Mouse (Mus musculus): ENCODE measurements around the gene Dennd5b. TPM values are rescaled to one million over a fixed set of nuclear protein-coding genes. Genes with fewer than 3 reads are reported as not detected.

Gene Dennd5b
- total RNA-seq, 2 experiments from 2014 or later, result 37.6 to 43.7 TPM

DNA sequence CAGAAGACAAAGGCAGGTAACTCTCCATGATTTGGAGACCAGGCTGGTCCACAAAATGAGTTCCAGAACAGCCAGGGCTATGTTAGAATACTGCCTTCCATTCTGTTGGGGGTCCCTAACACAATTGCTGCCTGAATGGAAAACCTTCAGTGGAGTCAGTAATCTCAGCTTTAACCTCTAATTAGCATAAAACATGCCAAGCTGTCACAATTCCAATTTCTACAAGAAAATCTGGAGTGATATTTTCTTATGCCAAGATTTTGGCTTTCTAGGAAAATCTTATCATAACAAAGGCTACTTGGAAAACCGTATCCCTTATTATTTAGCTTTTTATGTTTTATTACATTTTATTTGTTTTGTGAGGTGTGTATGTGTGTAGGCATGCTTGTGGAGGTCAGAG is 2.0 kb upstream of the Dennd5b start:
- DNase-seq (ENCODE audit: low spot score in 2 of 2), result no peak

DNA sequence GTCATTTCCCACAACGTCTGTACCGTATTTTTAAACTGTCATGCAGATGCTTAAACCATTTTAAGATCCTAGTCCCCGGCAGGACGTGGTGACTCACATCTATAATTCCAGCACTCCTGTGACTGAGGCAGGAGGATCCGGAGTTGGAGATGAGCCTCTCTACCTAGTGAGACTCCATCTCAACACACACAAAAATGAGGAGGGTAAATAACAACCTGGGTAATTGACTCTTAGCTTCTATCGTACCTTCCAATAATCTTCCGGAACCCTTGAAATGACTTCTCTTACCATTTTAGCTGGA is 413 bp upstream of the Dennd5b start:
- DNase-seq (ENCODE audit: low spot score in 2 of 2), result no peak

DNA sequence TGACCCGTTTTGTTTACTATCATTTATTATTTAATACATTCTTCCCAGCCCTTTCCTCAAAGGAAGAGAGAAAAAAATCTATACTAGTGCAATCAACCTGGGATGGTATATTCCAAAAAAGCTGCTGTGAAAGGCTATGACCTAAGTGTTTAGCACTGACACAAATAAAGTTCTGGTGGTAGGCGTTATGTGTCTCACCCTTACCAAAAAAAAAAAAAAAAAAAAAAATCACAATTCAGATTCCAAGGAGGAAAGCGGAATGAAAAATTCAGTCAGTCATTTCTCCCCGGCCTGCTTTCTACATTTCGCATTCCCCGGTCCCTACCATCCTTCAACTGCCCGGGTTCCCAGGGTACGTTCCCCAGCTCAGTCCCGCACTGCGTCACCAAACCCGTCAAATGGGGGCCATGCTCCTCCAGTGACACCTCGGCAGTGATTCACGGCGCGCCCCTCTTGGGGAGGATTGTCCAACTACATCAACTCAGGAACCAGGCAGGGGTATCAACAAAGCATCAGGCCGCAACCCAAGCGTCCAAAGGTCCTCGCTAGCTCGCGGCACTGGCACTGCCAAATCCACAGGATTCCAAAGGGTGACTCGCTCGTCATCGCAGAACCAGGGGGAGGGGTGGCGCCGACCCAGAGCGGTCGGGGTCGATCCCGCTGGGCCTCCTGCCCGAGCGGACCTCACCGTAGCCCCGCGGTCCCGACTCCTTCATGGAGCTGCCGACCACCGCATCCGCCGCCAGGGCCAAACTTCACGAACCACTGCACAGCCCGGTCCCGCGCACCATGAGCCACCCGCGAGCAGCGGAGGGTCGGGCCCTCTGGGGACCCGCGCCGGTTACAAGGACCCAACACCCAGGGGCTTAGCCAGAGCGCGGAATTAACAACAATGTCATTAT is 1.1 kb downstream of the Dennd5b start:
- peak; percentile 59 to 75 for DNase-seq (ENCODE audit: low spot score in 2 of 2)

GRCm38 (mm10) chr6:149098993-149099392 is 2.5 kb downstream of the Dennd5b start:
- DNase-seq (ENCODE audit: low spot score in 2 of 2), result no peak

GRCm38 (mm10) chr6:149097276-149097675 is 4.2 kb downstream of the Dennd5b start:
- DNase-seq (ENCODE audit: low spot score in 2 of 2), result no peak

DNA sequence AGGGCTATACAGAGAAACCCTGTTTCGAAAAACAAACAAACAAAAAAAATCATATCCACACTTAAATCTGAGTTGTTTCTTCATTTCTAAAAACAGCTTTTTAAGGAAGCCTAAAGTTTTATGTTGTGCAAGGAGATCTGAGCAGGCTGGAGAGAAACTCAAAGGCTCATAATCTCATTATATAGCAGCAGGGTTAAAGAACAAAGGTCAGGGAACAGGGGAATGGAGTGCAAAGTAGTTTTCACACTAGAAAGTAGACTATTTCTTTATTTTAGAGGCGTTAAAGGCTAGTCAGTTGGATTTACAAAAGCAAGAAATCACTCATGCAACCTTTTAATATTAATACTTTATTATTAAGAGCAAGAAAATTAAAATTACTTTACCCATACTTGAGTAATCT is 5.2 kb downstream of the Dennd5b start:
- DNase-seq (ENCODE audit: low spot score in 2 of 2), result no peak

GRCm38 (mm10) chr6:149095389-149095788 is 6.1 kb downstream of the Dennd5b start:
- no peak for DNase-seq (ENCODE audit: low spot score in 2 of 2)

- DNase-seq (ENCODE audit: low spot score in 2 of 2), result no peak
Measured at GRCm38 (mm10) chr6:149094555-149094954, 6.9 kb downstream of the Dennd5b start.

DNA sequence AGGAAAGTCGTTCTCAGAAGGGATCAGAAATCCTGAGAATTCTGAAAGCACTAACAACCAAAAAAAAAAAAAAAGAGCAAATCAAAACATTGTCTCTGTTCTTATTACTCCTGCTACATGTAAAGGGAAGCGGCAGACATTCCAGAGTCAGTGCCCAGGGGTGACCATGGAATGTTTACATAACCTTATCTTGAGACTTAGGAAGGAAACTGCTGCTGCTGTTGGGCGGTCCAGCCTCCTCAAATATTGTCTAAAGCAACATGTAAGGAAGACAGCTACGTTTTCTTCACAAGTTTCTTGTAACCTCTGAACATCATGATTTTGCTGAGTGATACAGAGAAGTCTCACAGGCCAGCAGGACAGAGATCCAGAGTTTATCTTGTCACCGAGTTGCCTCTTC is 8.0 kb downstream of the Dennd5b start:
- DNase-seq (ENCODE audit: low spot score in 2 of 2), result no peak

DNA sequence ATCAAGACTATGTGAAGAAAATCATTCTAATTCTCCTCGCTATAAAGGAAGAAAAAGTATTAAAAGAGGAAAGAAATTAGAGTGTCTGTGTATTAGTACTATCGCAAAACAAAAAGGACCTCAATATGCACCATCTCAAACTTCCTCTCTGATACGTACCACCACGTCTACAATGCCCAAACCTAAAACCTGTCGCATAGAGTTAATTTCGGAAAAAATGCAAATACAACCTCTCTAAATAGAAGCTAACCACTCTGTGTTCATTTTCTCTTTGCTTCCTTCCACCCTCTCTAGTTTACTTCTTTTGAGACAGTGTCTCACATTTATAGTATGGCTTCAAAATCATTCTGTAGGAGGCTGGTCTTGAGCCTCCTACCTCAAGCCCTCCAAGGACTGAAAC is 9.1 kb downstream of the Dennd5b start:
- DNase-seq (ENCODE audit: low spot score in 2 of 2), result no peak

GRCm38 (mm10) chr6:149077136-149077808 is 24.2 kb downstream of the Dennd5b start:
- no peak for DNase-seq (ENCODE audit: low spot score in 2 of 2)

GRCm38 (mm10) chr6:149073854-149074253 is 27.6 kb downstream of the Dennd5b start:
- peak in 1 of 2 experiments; percentile 25 for DNase-seq (ENCODE audit: low spot score in 2 of 2)

DNA sequence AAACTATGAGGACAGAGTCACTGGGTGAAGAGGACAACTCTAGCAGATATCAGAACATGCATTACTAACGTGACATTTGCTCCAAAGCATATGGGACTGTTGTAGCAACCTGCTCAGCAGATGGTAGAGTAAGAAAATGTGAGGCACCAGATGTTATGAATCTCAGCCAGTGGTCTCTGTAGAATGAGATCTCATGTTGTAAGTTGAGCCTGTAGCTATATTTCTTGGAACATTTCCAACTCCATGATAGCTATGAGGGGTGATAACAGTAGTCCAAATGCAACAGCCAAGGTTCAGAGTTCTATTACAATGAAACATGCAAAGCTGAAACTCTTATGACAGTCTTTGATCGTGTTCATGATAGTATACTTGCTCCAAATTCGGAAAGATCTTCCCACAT is 28.6 kb downstream of the Dennd5b start:
- no peak for DNase-seq (ENCODE audit: low spot score in 2 of 2)

DNA sequence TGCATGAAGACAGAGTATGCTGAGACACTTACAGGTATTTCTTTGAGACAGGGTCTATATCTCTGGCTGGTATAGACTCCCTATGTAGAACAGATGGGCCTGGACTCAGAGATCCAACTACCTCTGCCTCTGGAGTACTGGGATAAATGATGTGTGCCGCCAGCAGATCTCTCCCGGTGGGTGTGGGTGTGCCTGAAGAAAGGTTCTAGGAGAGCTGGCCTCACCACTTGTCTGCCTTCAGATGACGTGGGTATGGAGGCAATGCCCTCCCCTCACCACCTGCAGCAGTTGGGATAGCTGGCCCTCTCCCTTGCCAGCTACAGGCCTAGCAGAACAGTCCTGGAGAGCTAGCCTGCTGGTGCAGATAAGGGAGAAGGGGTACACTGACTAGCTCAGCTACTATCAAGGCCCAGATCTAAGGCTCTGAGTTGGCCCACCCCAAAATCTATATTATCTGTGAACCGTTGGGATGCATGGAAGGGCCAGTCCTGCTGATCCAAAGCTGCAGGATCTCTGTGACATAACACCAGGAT is 30.8 kb downstream of the Dennd5b start:
- no peak for DNase-seq (ENCODE audit: low spot score in 2 of 2)

GRCm38 (mm10) chr6:149063382-149063781 is 38.1 kb downstream of the Dennd5b start:
- no peak for DNase-seq (ENCODE audit: low spot score in 2 of 2)

GRCm38 (mm10) chr6:149060670-149061387 is 40.7 kb downstream of the Dennd5b start:
- DNase-seq (ENCODE audit: low spot score in 2 of 2), result no peak

DNA sequence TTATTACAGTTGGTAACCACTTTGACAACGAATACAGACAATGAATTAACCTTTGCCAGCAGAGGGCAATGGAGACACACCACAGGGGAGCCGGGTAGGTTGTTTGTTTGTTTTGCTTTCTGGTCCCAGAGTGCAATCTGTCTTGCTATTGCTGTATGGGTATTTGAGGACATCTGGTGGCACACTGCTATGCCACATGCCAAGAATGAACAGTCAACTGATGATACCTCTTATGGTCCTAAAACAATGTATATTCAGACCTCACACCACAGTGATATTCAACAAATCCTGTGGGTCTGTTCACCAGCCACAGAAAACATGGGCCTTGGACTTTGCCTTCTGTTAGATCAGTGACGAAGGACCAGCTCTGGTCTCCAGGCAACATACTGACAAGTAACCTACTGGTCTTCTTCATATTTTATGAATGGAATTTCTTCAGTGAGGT is 43.5 kb downstream of the Dennd5b start:
- peak in 1 of 2 experiments; percentile 24 for DNase-seq (ENCODE audit: low spot score in 2 of 2)

- DNase-seq (ENCODE audit: low spot score in 2 of 2), result no peak
Measured at GRCm38 (mm10) chr6:149054780-149055179, 46.7 kb downstream of the Dennd5b start.

- DNase-seq (ENCODE audit: low spot score in 2 of 2), result no peak
Measured at GRCm38 (mm10) chr6:149050978-149051723, 50.3 kb downstream of the Dennd5b start.

DNA sequence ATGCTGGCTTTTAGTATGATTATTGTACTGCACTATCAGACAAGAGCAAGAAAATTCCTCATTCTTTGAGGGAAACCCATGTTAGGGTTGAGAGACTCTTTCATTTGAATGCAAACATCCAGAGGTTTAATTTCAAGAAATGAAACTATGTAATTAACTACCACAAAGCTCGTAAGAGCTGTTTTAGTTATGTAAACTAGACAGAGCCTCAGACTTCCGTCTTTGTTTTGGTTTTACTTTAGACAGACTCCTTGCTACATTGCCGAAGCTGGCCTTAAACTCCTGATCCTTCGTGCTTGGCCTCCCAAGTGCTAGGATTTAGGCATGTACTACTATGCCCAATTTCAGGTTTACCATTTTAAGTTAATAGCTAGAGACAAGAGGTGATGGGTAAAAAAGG is 61.4 kb downstream of the Dennd5b start:
- DNase-seq (ENCODE audit: low spot score in 2 of 2), result no peak

DNA sequence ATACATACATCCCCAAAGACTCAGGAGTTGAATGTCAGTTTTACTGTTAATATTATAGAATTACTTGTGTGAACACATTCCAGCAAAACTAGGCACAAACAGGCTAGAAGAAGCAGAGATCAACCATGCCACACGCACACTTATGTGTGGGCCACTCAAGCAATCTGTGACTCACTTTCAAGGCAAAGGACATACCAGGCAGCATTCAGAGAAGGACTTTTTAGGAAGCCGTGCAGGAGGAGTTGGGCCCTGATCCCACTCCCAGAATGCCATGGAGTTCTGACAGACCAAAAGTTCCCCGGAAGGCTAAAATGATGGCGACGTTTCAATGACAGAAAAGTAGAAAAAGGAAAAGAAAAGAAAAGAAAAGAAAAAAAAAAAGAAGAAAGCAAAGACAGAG is 69.3 kb downstream of the Dennd5b start:
- no peak for DNase-seq (ENCODE audit: low spot score in 2 of 2)

Data from layer of hippocampus, postnatal 14 days (tissue).